Mouse (Mus musculus) NIH3T3 (cell line): Measurements from ENCODE around the gene Plxnd1.

Experiments
- DNase-seq: peaks from one replicate; pipeline ENCODE4 v3.0.0-alpha.2; 2012; ENCODE audit warnings: low read depth

Plxnd1 gene

DNA sequence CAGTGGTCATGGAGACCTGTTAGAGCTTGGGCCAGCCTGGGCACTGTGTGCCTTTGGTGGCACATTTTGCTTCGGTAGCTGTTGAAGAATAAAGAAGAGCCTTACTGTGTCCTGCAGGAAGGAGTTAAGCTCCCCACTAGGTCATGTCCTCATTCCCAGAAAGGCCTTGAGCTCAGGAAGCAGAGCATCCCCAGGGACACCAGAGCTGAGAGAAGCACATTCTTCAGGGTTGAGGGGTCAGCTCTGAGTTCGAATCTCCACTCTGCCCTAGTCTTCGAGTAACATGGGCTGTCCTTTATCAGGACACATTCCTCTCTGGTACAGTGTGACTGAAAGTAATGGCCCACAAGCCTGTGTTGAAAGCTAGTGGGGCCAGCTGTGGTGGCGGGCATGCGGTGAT is 74.9 kb downstream of the Plxnd1 start:
- no peak for DNase-seq

GRCm38 (mm10) chr6:115918615-115919014 is 76.2 kb downstream of the Plxnd1 start:
- no peak for DNase-seq

- no peak for DNase-seq
Observed at GRCm38 (mm10) chr6:115916611-115917010, 78.2 kb downstream of the Plxnd1 start.

DNA sequence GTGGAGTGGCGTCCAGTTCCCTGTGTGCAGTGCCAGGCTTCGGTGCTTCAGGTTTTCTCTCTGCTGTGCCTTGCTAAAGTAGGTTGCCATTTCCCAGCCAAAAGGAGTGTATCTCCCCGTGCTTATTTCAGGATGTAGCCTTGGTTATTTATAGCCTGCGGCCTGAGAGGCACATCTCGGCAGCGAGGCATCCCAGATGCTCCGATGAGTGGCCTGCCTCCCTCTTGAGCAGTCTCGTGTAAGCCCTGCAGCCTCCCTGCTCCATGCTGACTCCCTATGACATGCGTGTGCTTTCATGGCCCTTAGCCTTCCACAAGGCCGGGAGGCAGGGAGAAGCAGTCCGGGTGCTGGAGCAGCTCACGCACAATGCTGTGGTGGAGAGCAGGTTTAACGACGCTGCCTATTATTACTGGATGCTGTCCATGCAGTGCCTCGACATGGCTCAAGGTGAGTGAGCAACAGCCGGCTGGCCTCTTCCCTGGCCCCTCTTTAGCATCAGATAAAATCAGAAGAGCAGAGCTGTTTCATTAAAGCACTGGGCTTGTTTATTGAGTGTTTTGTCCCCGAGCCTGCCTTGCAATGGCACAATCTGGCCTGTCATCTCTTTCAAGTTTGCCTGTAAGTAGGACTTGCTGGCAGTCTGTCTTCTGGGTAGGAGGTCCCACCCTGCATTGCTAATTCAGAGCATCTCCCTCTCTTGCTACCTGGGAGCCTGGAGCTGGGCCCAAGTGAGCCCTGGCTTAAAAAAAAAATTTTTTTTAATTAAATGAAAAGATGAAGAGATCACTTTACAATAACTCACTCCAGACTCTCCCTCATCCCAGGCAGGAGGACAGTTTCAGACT is 79.0 kb downstream of the Plxnd1 start:
- DNase-seq: no peak

GRCm38 (mm10) chr6:115914511-115915202 is 80.1 kb downstream of the Plxnd1 start:
- no peak for DNase-seq

DNA sequence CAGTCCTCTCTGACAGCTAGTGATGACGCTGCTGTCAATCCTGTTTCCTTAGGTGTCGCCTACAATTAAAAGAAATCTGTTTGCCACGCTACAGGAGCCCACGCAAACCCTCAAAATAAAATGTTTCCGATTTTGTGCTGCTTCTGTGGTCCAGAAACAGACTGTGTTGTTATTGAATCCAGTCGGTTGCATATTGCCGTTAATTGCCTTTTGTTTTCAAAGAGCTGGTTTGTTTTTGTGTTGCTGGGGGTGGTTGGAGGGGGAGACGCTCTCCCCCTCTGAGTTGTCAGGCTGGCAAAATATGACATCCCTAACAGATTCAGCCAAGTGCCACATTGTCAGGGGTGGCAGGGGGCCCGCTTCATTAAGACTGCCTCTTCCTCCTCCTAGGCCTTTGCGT is 81.3 kb downstream of the Plxnd1 start:
- no peak for DNase-seq

DNA sequence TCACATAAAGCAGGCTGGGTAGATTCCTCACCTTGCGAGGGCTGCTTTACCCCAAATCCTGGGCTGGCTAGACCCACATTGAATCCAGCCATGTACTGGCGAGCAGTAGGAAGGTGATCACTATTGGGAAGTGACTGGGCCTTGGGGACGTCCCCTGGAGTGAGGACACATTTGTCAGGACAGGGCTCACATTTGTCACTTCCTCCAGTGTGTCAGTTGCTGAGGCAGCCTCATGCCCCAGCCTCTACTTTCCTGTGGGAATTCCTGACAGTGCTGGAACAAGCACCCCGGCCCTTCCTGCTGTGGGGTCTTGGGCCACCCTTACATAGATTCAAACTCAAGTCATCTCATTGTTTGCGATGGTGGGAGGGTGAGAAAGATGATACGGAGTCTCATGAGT is 83.0 kb downstream of the Plxnd1 start:
- no peak for DNase-seq

DNA sequence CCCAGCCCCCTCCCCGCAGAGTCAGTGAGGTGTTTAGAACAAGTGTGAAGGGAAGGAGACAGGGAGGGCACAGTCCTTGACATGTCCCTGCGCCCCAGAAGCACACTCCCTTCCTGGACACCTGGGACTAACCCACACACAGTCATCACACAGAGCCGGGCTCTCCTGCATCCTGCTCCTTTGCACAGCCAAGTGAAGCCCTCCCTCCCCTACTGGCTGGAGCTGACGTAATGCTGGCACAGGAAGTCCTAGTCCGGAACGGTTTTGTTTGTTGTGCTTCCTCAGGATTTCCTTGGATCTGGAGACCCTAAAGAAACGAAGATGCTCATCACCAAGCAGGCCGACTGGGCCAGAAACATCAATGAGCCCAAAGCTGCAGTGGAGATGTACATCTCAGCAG is 84.9 kb downstream of the Plxnd1 start:
- no peak for DNase-seq

- DNase-seq: no peak
Observed at GRCm38 (mm10) chr6:115909052-115909451, 85.8 kb downstream of the Plxnd1 start.

DNA sequence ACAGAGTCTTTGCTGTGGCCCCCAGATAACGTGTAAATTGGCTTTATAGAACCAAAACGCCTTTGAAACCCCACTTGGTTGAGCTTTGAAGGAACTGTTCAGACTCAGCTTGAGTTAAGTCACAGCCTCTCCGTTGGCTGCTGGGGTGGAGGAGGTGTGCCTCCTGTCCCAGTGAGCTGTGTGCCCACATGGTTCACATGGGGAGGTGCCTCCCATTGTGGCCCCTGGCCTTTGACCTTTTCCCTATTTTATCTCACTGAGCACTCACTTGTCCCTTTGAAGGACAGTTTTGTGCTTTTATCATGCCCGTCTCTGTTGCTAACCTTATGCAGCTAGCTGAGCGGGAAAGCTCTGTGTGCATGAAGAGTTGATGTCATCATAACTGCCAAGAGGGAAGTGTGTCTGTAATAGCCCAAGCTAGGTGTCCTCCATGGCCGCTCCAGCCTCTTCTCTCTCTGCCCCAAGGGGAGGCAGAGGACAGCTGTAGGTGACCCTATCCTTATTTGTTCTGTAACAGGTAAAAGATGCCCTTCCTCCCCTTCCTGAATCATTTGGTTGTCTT is 86.3 kb downstream of the Plxnd1 start:
- DNase-seq: no peak

- no peak for DNase-seq
Observed at GRCm38 (mm10) chr6:115906871-115907270, 87.9 kb downstream of the Plxnd1 start.

GRCm38 (mm10) chr6:115906455-115906854 is 88.3 kb downstream of the Plxnd1 start:
- no peak for DNase-seq

DNA sequence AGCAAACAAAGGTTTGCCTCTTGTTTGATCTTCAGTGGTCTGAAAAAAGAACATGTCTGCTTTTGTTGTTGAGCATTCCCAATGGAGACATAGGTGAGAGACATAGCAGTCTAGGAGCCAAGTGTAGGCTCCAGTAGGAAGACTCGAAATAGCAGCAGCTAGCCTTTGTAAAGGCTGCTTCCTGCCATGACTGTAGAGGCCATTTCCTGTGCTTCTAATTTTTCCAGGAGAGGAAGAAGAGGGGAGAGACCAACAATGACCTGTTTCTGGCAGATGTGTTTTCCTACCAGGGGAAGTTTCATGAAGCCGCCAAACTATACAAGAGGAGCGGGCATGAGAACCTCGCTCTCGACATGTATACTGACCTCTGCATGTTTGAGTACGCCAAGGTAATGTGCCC is 89.2 kb downstream of the Plxnd1 start:
- DNase-seq: no peak
